13 mouse cellular contexts compared by ENCODE assay signal in the genomic region with DNA sequence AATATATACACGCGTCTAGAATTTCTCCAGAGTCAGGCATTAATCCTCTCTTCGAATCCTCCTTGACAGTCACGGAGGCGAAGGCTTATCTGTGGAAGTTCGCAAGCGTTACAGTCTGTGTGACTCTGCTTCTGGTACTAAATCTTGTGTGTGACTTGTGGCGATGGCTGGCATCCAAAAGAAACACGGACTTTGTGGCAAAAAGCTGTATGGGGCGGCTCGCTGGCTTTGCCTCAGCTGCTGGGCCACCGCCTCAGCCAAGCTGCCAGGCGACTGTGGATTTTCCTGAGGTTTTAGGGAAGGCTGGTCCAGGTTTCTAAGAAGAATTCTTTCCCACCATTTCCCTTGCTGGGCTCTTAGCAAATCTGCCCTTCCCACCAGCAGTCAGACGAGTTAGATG. TPM values are rescaled to one million over a fixed set of nuclear protein-coding genes. Genes with fewer than 3 reads are reported as not detected.
A peak's percentile ranks its signal among the peaks of the same experiment; 100 is the strongest.
DNase-seq lines count a peak whose midpoint lies in the region; ATAC-seq and TF ChIP-seq lines count a peak whose summit lies in the region.
"Had no signal": no experiment of that assay in that cellular context is flagged by ENCODE, and none has a peak within 500 bp of the region (broad histone marks: within the 10 kb centered on the region; RNA-seq: fewer than 3 reads in every experiment).

No protein-coding gene starts in this region.

- H3K4me3 ChIP-seq in embryonic facial prominence, embryonic 12.5 days, result no peak overlapping the region
- H3K4me3 ChIP-seq in embryonic facial prominence, embryonic 10.5 days, result no peak overlapping the region
- no peak overlapping the region for H3K4me3 ChIP-seq in embryonic facial prominence, embryonic 14.5 days (ENCODE audit: low read depth, low read length)
- H3K4me3 ChIP-seq in limb, embryonic 14.5 days (replicated peaks; ENCODE audit: low read length), result no peak overlapping the region
- no peak overlapping the region for H3K4me3 ChIP-seq in liver, postnatal 0 days (ENCODE audit: low read depth, low read length)
- H3K4me3 ChIP-seq: liver, embryonic 12.5 days; midbrain, embryonic 12.5 days had no signal

- H3K9ac ChIP-seq in embryonic facial prominence, embryonic 12.5 days, result no peak overlapping the region
- no peak overlapping the region for H3K9ac ChIP-seq in embryonic facial prominence, embryonic 14.5 days (ENCODE audit: low read depth, low read length)
- no peak overlapping the region for H3K9ac ChIP-seq in limb, embryonic 14.5 days (ENCODE audit: low read depth, low read length, severe bottlenecking)
- no peak overlapping the region for H3K9ac ChIP-seq in liver, postnatal 0 days (replicated peaks)
- H3K9ac ChIP-seq: liver, embryonic 12.5 days; midbrain, embryonic 12.5 days had no signal

- H3K4me2 ChIP-seq in embryonic facial prominence, embryonic 12.5 days (replicated peaks), result no peak overlapping the region
- peak overlapping the region; percentile 16 for H3K4me2 ChIP-seq in embryonic facial prominence, embryonic 14.5 days (ENCODE audit: low read depth, low read length)
- H3K4me2 ChIP-seq in limb, embryonic 14.5 days (replicated peaks; ENCODE audit: low read depth, low read length, severe bottlenecking), result peak overlapping the region; percentile 16; the same call in 1 of the 2 replicates
- no peak overlapping the region for H3K4me2 ChIP-seq in liver, postnatal 0 days (ENCODE audit: low read depth, low read length)
- H3K4me2 ChIP-seq: liver, embryonic 12.5 days; midbrain, embryonic 12.5 days had no signal

- no peak for ATAC-seq in embryonic facial prominence, embryonic 12.5 days (ENCODE audit: insufficient number of reproducible peaks, insufficient read depth, low FRiP score, low TSS enrichment)
- ATAC-seq in embryonic facial prominence, embryonic 14.5 days (ENCODE audit: low read depth), result peak; percentile 58
- peak; percentile 53; the same call in 1 of the 2 replicates for ATAC-seq in limb, embryonic 14.5 days (ENCODE audit: low FRiP score, low read depth)
- no peak for ATAC-seq in liver, postnatal 0 days
- no peak for ATAC-seq in inflammation-experienced regulatory T-cells, adult 6 months
- ATAC-seq: forebrain, embryonic 16.5 days; liver, embryonic 12.5 days had no signal

- TF ChIP-seq CTCF in liver, postnatal 0 days (IDR thresholded peaks at IDR 0.05; ENCODE audit: low read depth), result no peak

- H3K4me1 ChIP-seq in embryonic facial prominence, embryonic 12.5 days, result peaks cover 6% of the 10 kb centered on the region; the same call in 1 of the 2 replicates
- H3K4me1 ChIP-seq in embryonic facial prominence, embryonic 10.5 days, result peaks cover 12% of the 10 kb centered on the region
- peaks cover 6% of the 10 kb centered on the region; the same call in 1 of the 2 replicates for H3K4me1 ChIP-seq in embryonic facial prominence, embryonic 14.5 days (ENCODE audit: control insufficient read depth, insufficient read depth, low read length)
- peaks cover 6% of the 10 kb centered on the region; the same call in 1 of the 2 replicates for H3K4me1 ChIP-seq in limb, embryonic 14.5 days (ENCODE audit: control insufficient read depth, insufficient read depth, low read length)
- no peaks in the 10 kb centered on the region for H3K4me1 ChIP-seq in liver, postnatal 0 days (ENCODE audit: insufficient read depth)
- H3K4me1 ChIP-seq: midbrain, embryonic 12.5 days had no signal

- no peaks in the 10 kb centered on the region for H3K36me3 ChIP-seq in embryonic facial prominence, embryonic 12.5 days
- no peaks in the 10 kb centered on the region for H3K36me3 ChIP-seq in embryonic facial prominence, embryonic 10.5 days (replicated peaks)
- H3K36me3 ChIP-seq in embryonic facial prominence, embryonic 14.5 days (ENCODE audit: control insufficient read depth, insufficient read depth, low read length), result no peaks in the 10 kb centered on the region
- H3K36me3 ChIP-seq in limb, embryonic 14.5 days (ENCODE audit: control insufficient read depth, insufficient read depth, low read length), result no peaks in the 10 kb centered on the region
- H3K36me3 ChIP-seq in liver, postnatal 0 days (replicated peaks; ENCODE audit: insufficient read depth, low read length), result no peaks in the 10 kb centered on the region
- H3K36me3 ChIP-seq: liver, embryonic 12.5 days; midbrain, embryonic 12.5 days had no signal

- no peaks in the 10 kb centered on the region for H3K27me3 ChIP-seq in embryonic facial prominence, embryonic 12.5 days
- no peaks in the 10 kb centered on the region for H3K27me3 ChIP-seq in embryonic facial prominence, embryonic 10.5 days (replicated peaks; ENCODE audit: low read depth, poor library complexity, severe bottlenecking)
- H3K27me3 ChIP-seq in embryonic facial prominence, embryonic 14.5 days (replicated peaks; ENCODE audit: control insufficient read depth, insufficient read depth, low read length), result no peaks in the 10 kb centered on the region
- H3K27me3 ChIP-seq in limb, embryonic 14.5 days (ENCODE audit: control insufficient read depth, insufficient read depth, low read length), result no peaks in the 10 kb centered on the region
- no peaks in the 10 kb centered on the region for H3K27me3 ChIP-seq in liver, postnatal 0 days (ENCODE audit: insufficient read depth, low read length)

- no peak for TF ChIP-seq POLR2A in limb, embryonic 14.5 days (IDR thresholded peaks at IDR 0.05; ENCODE audit: borderline replicate concordance, extremely low read depth, insufficient read depth, insufficient read length)

- WGBS in embryonic facial prominence, embryonic 12.5 days, result 74% methylated on average over 14 of the region's 14 CpGs
- WGBS in embryonic facial prominence, embryonic 10.5 days, result 86% methylated on average over 14 of the region's 14 CpGs
- WGBS in embryonic facial prominence, embryonic 14.5 days, result 49% methylated on average over 14 of the region's 14 CpGs
- WGBS in limb, embryonic 14.5 days, result 62% methylated on average over 14 of the region's 14 CpGs
- WGBS in liver, postnatal 0 days (ENCODE audit: insufficient replicate concordance), result 73% methylated on average over 14 of the region's 14 CpGs

- no peak for TF ChIP-seq EP300 in liver, postnatal 0 days (IDR thresholded peaks at IDR 0.05; ENCODE audit: low read depth)

- peak overlapping the region; percentile 32 for H3K27ac ChIP-seq in embryonic facial prominence, embryonic 12.5 days
- no peak overlapping the region for H3K27ac ChIP-seq in embryonic facial prominence, embryonic 10.5 days (replicated peaks)
- H3K27ac ChIP-seq in embryonic facial prominence, embryonic 14.5 days (replicated peaks; ENCODE audit: low read depth, low read length), result peak overlapping the region; percentile 65; the same call in 1 of the 2 replicates
- H3K27ac ChIP-seq in limb, embryonic 14.5 days (replicated peaks; ENCODE audit: low read depth, low read length), result no peak overlapping the region
- H3K27ac ChIP-seq in liver, postnatal 0 days (ENCODE audit: low read depth), result no peak overlapping the region
- H3K27ac ChIP-seq: liver, embryonic 12.5 days; midbrain, embryonic 12.5 days had no signal

- no peaks in the 10 kb centered on the region for H3K9me3 ChIP-seq in embryonic facial prominence, embryonic 12.5 days
- no peaks in the 10 kb centered on the region for H3K9me3 ChIP-seq in embryonic facial prominence, embryonic 10.5 days
- no peaks in the 10 kb centered on the region for H3K9me3 ChIP-seq in embryonic facial prominence, embryonic 14.5 days (ENCODE audit: control insufficient read depth, low read length)
- no peaks in the 10 kb centered on the region for H3K9me3 ChIP-seq in limb, embryonic 14.5 days (ENCODE audit: control insufficient read depth, low read length)
- H3K9me3 ChIP-seq in liver, postnatal 0 days (ENCODE audit: low read length), result no peaks in the 10 kb centered on the region
- H3K9me3 ChIP-seq: liver, embryonic 12.5 days; midbrain, embryonic 12.5 days had no signal

- DNase-seq in embryonic facial prominence, embryonic 10.5 days (ENCODE audit: low spot score), result no peak
- DNase-seq in 3T3-L1 (ENCODE audit: low read depth, low spot score), result peak; percentile 64
- peak; percentile 85 for DNase-seq in embryonic facial prominence, embryonic 14.5 days (ENCODE audit: low spot score)
- peak; percentile 27 for DNase-seq in limb, embryonic 14.5 days (ENCODE audit: low spot score)
- no peak for DNase-seq in thymus, postnatal 36 days
- DNase-seq in liver, postnatal 0 days, result no peak
- DNase-seq: B cell, adult 2 months; cerebellum, postnatal 14 days had no signal

RNA-seq across cellular contexts. Expression of gene Slc44a3, which starts 21.1 kb away (rescaled TPM):
- 1.5 and 1.6 TPM in 2 replicates for polyA plus RNA-seq in embryonic facial prominence, embryonic 12.5 days (2016; fragmentation: Nextera tagmentation; extraction: Ambion mirVana)
- 0.83 and 1.6 TPM in 2 replicates for polyA plus RNA-seq in embryonic facial prominence, embryonic 10.5 days (2016; fragmentation: Nextera tagmentation; extraction: Ambion mirVana)
- polyA plus RNA-seq in embryonic facial prominence, embryonic 14.5 days (2014; fragmentation: Nextera tagmentation; extraction: Ambion mirVana), result 4.9 and 6.4 TPM in 2 replicates
- 0.82 and 0.91 TPM in 2 replicates for polyA plus RNA-seq in limb, embryonic 14.5 days (2012; rRNA removed)
- 1.7 and 2.3 TPM in 2 replicates for polyA plus RNA-seq in limb, embryonic 14.5 days (2014; fragmentation: Nextera tagmentation; extraction: Ambion mirVana)
- 15.2 and 16.6 TPM in 2 replicates for polyA plus RNA-seq in liver, postnatal 0 days (2015; fragmentation: Nextera tagmentation; extraction: Ambion mirVana)
- polyA plus RNA-seq in inflammation-experienced regulatory T-cells, adult 6 months (2017; shearing (Covaris generic)), result not detected

Comparison
In these comparisons a context has a peak if more than half of its experiments do, and no peak if none do; other contexts are left out.
1. ATAC-seq: peak in embryonic facial prominence, embryonic 14.5 days (single experiment) and limb, embryonic 14.5 days (single experiment); none in embryonic facial prominence, embryonic 12.5 days (single experiment), liver, postnatal 0 days (single experiment) and inflammation-experienced regulatory T-cells, adult 6 months (single experiment).
2. H3K27ac ChIP-seq: peak in embryonic facial prominence, embryonic 12.5 days (single experiment) and embryonic facial prominence, embryonic 14.5 days (single experiment); none in embryonic facial prominence, embryonic 10.5 days (single experiment), limb, embryonic 14.5 days (single experiment) and liver, postnatal 0 days (single experiment).
3. H3K4me2 ChIP-seq: peak in embryonic facial prominence, embryonic 14.5 days (single experiment) and limb, embryonic 14.5 days (single experiment); none in embryonic facial prominence, embryonic 12.5 days (single experiment) and liver, postnatal 0 days (single experiment).
4. DNase-seq: peak in 3T3-L1 (single experiment), embryonic facial prominence, embryonic 14.5 days (single experiment) and limb, embryonic 14.5 days (single experiment); none in embryonic facial prominence, embryonic 10.5 days (single experiment), thymus, postnatal 36 days (0 of 2) and liver, postnatal 0 days (single experiment).